Mouse (Mus musculus): ENCODE results near the gene Ugt1a1. TPM values are rescaled to one million over a fixed set of nuclear protein-coding genes. Genes with fewer than 3 reads are reported as not detected.
A peak's percentile ranks its signal among the peaks of the same experiment; 100 is the strongest.

Ugt1a1 gene
- total and polyA plus RNA-seq, 2 experiments from 2014 or later: not detected

DNA sequence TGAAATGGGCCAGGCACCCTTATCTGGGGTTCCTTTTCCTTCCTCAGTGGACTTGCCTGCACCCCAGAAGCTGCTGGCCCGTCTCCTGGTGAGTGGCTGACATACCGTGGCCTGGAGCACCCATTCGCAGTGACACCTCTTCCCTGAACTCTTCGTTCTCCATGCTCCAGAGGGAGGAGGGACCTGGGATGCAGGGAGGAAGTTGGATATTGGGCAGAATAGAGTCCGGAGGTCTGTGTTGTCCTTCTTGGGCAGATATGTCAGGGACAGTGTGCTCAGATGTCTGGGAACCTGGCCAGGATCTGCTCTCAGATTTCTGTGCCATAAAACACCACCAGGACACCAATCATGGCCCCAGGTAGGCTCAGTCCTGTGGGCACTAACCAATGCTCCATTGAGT is 28.3 kb downstream of the Ugt1a1 start:
- Histone ChIP-seq H3K4me1 (ENCODE audit: insufficient read depth, low read length) (no peaks in the 10 kb centered on the region), H3K9ac (replicated peaks; ENCODE audit: low read length, poor library complexity, severe bottlenecking) (no peak overlapping the region), H3K4me3 (ENCODE audit: low read depth, low read length) (no peak overlapping the region), H3K9me3 (ENCODE audit: low read length) (peaks cover 97% of the 10 kb centered on the region), H3K36me3 (ENCODE audit: insufficient read depth, low read length) (no peaks in the 10 kb centered on the region), H3K27me3 (ENCODE audit: insufficient read depth, low read length) (no peaks in the 10 kb centered on the region), H3K27ac (ENCODE audit: low read depth, low read length) (no peak overlapping the region), H3K4me2 (ENCODE audit: low read depth, low read length, poor library complexity, severe bottlenecking) (no peak overlapping the region)
- 71% methylated on average over 5 of the region's 5 CpGs for WGBS
- no peak for TF ChIP-seq CTCF (IDR thresholded peaks at IDR 0.05)
- no peak for ATAC-seq (ENCODE audit: low FRiP score)
- no peak for DNase-seq (ENCODE audit: low spot score)

DNA sequence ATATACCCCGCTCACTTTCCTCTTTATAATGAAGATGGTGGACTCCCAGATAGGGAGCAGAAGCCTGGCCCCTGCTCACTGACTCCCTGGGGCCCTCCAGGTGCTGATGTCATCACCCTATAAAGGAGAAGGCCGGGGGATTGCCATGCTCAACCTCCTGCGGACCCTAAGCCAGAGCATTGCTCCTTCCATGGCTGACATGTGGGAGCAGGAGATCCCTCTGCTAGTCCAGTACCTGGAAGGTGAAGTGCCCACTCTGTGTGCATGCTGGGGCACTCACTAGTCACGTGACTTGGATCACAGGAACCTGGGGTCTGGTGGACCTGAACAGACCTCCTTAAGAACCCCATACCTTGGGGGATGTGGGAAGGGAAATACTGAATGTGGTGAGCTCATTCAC is 28.8 kb downstream of the Ugt1a1 start:
- H3K4me3 ChIP-seq (ENCODE audit: low read depth, low read length): no peak overlapping the region
- no peak overlapping the region for H3K9ac ChIP-seq (replicated peaks; ENCODE audit: low read length, poor library complexity, severe bottlenecking)
- no peaks in the 10 kb centered on the region for H3K27me3 ChIP-seq (ENCODE audit: insufficient read depth, low read length)
- no peak overlapping the region for H3K4me2 ChIP-seq (ENCODE audit: low read depth, low read length, poor library complexity, severe bottlenecking)
- H3K36me3 ChIP-seq (ENCODE audit: insufficient read depth, low read length): no peaks in the 10 kb centered on the region
- ATAC-seq (ENCODE audit: low FRiP score): peak; percentile 8; the same call in 1 of the 2 replicates
- no peaks in the 10 kb centered on the region for H3K4me1 ChIP-seq (ENCODE audit: insufficient read depth, low read length)
- no peak overlapping the region for H3K27ac ChIP-seq (ENCODE audit: low read depth, low read length)
- peaks cover 97% of the 10 kb centered on the region for H3K9me3 ChIP-seq (ENCODE audit: low read length)
- no peak for DNase-seq (ENCODE audit: low spot score)
- TF ChIP-seq CTCF (IDR thresholded peaks at IDR 0.05): no peak
- WGBS: 71% methylated on average over 4 of the region's 4 CpGs

DNA sequence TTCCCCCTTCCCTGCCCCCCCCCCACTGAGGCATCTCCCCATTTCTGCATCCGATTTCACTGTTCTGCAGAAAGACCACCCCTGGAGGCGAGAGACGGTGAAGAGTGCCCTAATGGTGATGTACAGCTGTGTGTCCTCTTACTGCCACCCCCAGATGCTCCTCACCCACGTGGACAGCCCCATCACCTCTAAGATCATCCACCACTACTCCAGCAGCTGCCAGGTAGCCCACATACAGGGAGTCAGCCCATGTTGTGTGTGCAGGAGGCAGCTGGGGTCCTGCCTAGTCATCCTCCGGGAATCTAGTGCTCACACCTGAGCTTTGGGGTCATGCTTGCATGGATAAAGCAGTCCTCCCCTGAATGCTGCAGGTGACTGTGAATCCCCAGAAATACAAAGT is 32.1 kb downstream of the Ugt1a1 start:
- Histone ChIP-seq H3K27me3 (ENCODE audit: insufficient read depth, low read length) (no peaks in the 10 kb centered on the region), H3K4me1 (ENCODE audit: insufficient read depth, low read length) (no peaks in the 10 kb centered on the region), H3K9ac (replicated peaks; ENCODE audit: low read length, poor library complexity, severe bottlenecking) (no peak overlapping the region), H3K4me2 (ENCODE audit: low read depth, low read length, poor library complexity, severe bottlenecking) (no peak overlapping the region), H3K27ac (ENCODE audit: low read depth, low read length) (no peak overlapping the region), H3K36me3 (ENCODE audit: insufficient read depth, low read length) (no peaks in the 10 kb centered on the region), H3K4me3 (ENCODE audit: low read depth, low read length) (no peak overlapping the region), H3K9me3 (ENCODE audit: low read length) (peaks cover 100% of the 10 kb centered on the region)
- 66% methylated on average over 5 of the region's 5 CpGs for WGBS
- DNase-seq (ENCODE audit: low spot score) (no peak), ATAC-seq (ENCODE audit: low FRiP score) (no peak)
- no peak for TF ChIP-seq CTCF (IDR thresholded peaks at IDR 0.05)

DNA sequence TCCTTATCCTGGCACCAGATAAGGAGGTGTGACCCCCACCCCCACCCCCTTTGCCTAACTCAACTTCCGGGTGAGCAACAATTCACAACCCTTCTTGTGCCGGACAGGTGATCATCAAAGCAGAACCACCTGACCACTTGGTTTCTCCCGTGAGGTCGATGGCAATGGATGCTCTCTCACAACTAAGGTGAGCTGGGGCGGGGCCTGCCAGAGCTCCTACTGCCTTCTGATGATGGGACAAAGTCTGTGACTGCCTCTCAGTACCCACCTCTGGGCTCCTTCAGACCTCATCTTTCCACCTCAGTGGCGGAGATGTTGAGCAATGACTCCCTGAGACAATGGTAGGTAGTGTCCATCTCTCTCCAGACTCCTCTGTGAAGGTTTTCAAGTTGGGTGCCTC is 34.1 kb downstream of the Ugt1a1 start:
- H3K9me3 ChIP-seq (ENCODE audit: low read length): peaks cover 100% of the 10 kb centered on the region
- DNase-seq (ENCODE audit: low spot score): no peak
- H3K27ac ChIP-seq (ENCODE audit: low read depth, low read length): no peak overlapping the region
- H3K36me3 ChIP-seq (ENCODE audit: insufficient read depth, low read length): no peaks in the 10 kb centered on the region
- no peaks in the 10 kb centered on the region for H3K27me3 ChIP-seq (ENCODE audit: insufficient read depth, low read length)
- no peak for TF ChIP-seq CTCF (IDR thresholded peaks at IDR 0.05)
- no peaks in the 10 kb centered on the region for H3K4me1 ChIP-seq (ENCODE audit: insufficient read depth, low read length)
- no peak; the same call in 1 of the 2 replicates for ATAC-seq (ENCODE audit: low FRiP score)
- WGBS: 75% methylated on average over 6 of the region's 6 CpGs
- H3K4me3 ChIP-seq (ENCODE audit: low read depth, low read length): no peak overlapping the region
- no peak overlapping the region for H3K4me2 ChIP-seq (ENCODE audit: low read depth, low read length, poor library complexity, severe bottlenecking)
- H3K9ac ChIP-seq (replicated peaks; ENCODE audit: low read length, poor library complexity, severe bottlenecking): no peak overlapping the region

DNA sequence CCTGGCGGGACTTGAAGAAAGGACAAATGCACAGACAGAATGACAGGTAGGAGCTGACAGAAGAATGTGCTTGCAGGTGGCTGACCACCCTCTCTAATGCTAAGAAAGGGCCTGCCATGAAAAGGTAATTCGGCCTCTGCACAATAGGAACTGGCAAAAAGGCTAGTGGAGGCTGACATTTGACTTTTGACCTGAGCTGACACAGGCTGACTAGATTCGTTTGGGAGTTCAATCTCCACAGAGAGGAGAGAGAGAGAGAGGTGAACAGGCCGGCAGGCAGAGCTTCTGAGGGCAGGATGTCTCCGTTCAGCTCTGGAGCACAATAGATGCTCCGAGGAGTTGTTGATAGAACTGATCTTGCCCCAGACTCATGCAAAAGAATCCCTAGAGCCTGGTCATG is 34.6 kb downstream of the Ugt1a1 start:
- no peak for TF ChIP-seq CTCF (IDR thresholded peaks at IDR 0.05)
- DNase-seq (ENCODE audit: low spot score): no peak
- Histone ChIP-seq H3K4me1 (ENCODE audit: insufficient read depth, low read length) (no peaks in the 10 kb centered on the region), H3K4me3 (ENCODE audit: low read depth, low read length) (no peak overlapping the region), H3K4me2 (ENCODE audit: low read depth, low read length, poor library complexity, severe bottlenecking) (no peak overlapping the region), H3K27me3 (ENCODE audit: insufficient read depth, low read length) (no peaks in the 10 kb centered on the region), H3K36me3 (ENCODE audit: insufficient read depth, low read length) (no peaks in the 10 kb centered on the region), H3K9me3 (ENCODE audit: low read length) (peaks cover 100% of the 10 kb centered on the region), H3K9ac (replicated peaks; ENCODE audit: low read length, poor library complexity, severe bottlenecking) (no peak overlapping the region), H3K27ac (ENCODE audit: low read depth, low read length) (no peak overlapping the region)
- ATAC-seq (ENCODE audit: low FRiP score): no peak
- WGBS: 44% methylated on average over 6 of the region's 6 CpGs

DNA sequence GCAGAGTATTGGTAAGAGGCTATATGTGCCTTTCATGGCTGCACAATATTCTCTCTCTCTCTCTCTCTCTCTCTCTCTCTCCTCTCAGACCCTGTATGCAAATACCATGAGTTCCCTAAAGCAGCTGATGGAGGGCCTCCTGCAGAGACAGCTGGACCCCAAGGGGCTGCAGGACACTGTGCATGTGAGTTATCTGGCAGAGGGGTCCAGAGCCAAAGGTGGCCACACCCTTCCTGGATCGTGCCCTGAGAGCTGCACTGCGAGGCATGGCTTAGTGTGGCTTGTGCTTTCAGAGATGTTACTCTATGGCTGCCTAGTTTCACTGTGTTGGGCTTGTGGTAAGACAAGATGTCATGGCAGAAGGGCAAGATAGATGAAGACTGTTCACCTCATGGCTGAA is 35.9 kb downstream of the Ugt1a1 start:
- Histone ChIP-seq H3K27ac (ENCODE audit: low read depth, low read length) (no peak overlapping the region), H3K9ac (replicated peaks; ENCODE audit: low read length, poor library complexity, severe bottlenecking) (no peak overlapping the region), H3K9me3 (ENCODE audit: low read length) (peaks cover 97% of the 10 kb centered on the region), H3K36me3 (ENCODE audit: insufficient read depth, low read length) (no peaks in the 10 kb centered on the region), H3K4me1 (ENCODE audit: insufficient read depth, low read length) (no peaks in the 10 kb centered on the region), H3K27me3 (ENCODE audit: insufficient read depth, low read length) (no peaks in the 10 kb centered on the region), H3K4me2 (ENCODE audit: low read depth, low read length, poor library complexity, severe bottlenecking) (no peak overlapping the region), H3K4me3 (ENCODE audit: low read depth, low read length) (no peak overlapping the region)
- 50% methylated on average over 2 of the region's 2 CpGs for WGBS
- DNase-seq (ENCODE audit: low spot score) (no peak), ATAC-seq (ENCODE audit: low FRiP score) (no peak)
- no peak for TF ChIP-seq CTCF (IDR thresholded peaks at IDR 0.05)

All from midbrain, postnatal 0 days (tissue).